Mouse (Mus musculus) B cell, adult 62 days (primary cell): ENCODE measurements around the gene Olfr690. TPM values are rescaled to one million over a fixed set of nuclear protein-coding genes. Genes with fewer than 3 reads are reported as not detected.

Experiments used
- total RNA-seq: library from RNA; stranded (reverse); gene quantifications from 4 replicates; pipeline ENCODE4 v1.2.4, GENCODE M21; 2023

The Olfr690 gene
- not detected in 4 replicates for total RNA-seq

DNA sequence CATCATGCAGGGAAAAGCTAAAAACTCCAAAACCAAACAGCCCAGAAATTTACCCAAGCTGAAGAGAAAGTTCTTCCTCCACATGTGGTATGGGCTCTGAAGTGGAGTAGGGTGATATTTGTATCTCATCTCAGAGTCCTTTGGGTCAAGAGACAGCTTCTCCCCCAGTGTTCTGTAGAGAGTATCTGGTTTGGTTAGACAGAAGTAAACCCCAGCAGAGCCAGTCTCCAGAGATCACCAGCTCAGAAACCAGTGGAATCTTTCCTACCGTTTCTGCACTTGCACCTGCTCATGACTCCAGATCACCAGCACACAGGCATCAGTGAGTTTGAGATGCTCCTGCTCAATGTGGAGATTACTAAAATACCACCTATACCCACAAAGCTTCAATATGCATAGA is at the start of gene Olfr690:
TSS of gene Olfr690 (minus strand) at position 101 of the 400 bp plus-strand sequence.

DNA sequence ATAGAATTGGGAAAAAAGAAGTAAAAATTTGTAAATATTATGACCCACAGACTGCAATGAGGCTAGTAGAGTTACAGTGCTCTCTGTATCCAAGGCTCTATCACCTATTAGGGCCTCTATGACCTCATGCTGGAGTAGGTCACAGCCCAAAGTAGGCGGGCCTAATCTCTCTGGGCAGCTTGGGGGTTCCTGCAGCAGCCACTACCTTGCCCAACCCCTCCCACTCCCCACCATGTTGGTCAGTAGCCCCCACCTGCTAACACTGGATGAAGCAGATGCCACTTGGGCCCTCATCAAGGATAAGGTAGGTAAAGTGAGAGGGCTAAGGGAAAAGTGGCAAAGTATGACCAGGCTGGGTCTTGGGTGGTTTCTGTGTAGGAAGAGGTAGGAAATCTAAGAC is 41.0 kb upstream of the Olfr690 start, which contains the start of gene Gm5901:
TSS of gene Gm5901 (plus strand) at position 173 of the 400 bp plus-strand sequence.

DNA sequence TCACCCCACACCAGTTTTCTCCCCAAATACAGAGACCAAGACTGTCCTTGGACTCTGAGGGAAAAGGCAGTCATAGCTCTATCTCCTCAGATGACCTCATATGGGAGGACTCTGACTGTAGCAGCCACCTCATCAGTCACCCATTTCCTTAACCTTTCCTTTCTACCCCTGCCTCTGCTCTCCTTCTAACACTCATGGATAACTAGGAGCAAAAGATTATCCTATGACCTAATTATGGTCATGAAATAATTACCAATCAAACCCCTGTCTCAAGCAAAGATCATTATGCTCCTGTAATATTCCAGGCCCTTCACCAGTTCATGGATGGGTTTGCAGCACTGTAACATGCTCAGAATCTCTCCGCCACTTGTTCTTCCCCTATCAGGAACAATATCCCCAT is 34.0 kb upstream of the Olfr690 start, which contains the start of gene Olfr692:
TSS of gene Olfr692 (plus strand) at position 301 of the 400 bp plus-strand sequence.

DNA sequence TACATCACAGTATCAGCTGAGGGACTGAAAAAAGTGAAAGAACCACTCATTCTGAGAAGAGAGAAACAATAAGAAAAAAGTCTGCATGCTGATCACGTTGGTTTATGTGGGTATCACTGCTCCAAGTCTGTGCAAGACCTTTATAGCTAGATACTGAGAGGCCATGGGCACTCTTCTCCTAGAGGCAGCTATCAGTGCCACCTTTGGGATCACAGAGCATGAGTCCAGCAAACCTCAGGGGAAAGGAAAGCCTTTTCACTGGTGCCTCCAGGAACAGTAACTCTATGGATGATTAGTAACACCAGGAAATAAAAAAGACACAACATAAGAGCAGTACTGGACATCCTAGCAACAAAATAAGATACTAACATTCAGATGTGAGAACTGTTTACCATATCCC is 8.3 kb upstream of the Olfr690 start, which contains the start of gene Olfr691:
TSS of gene Olfr691 (minus strand) at position 101 of the 400 bp plus-strand sequence.

DNA sequence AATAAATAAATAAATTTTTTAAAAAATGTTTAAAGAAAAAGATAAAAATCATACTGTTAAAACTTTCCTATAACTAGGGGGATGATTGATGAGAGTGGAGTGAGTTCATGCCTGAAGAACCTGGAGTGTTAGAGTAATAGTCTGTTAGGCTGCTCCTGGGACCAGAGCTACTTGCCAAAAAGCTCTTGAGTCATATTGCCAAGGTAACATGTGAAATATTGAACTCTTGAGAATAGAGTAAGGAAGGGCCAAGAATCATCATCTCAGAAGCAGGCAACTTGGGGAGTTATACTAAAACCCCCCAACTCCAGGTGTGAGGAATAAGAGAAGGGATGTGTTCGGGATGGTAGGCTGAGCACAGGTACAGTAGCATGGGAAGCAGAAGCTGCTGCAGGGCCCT is 23.0 kb downstream of the Olfr690 start, which contains the start of gene Olfr689:
TSS of gene Olfr689 (plus strand) at position 301 of the 400 bp plus-strand sequence.

DNA sequence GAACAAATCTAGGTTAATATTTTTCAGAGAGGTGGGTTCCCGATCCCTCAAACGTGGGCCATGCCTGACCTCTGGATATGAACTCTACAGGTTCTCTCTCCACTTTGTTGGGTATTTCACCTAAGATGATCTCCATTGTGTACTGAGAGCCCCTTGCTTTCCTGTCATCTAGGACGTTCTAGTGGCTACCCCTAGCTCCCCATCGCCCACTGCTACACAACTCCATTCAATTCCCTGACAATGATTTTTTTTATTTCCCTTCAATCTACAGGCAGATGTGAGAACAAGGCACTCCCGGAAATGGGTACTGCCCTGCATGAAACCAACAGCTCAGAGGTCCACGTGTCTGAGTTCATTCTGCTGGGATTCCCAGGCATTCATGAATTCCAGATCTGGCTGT is 46.1 kb downstream of the Olfr690 start, which contains the start of gene Olfr688:
TSS of gene Olfr688 (plus strand) at position 301 of the 400 bp plus-strand sequence.

Other genes starting within 250 kb of the Olfr690 start
- not detected in 4 replicates for gene Olfr680-ps1, start 241.3 kb downstream of the Olfr690 start, total RNA-seq
- gene Olfr681, start 217.3 kb downstream of the Olfr690 start, total RNA-seq: not detected in 4 replicates
- gene Olfr683, start 187.1 kb downstream of the Olfr690 start, total RNA-seq: not detected in 4 replicates
- gene Olfr684, start 170.5 kb downstream of the Olfr690 start, total RNA-seq: not detected in 4 replicates
- gene Olfr685, start 148.1 kb downstream of the Olfr690 start, total RNA-seq: not detected in 4 replicates
- gene Olfr686, start 126.6 kb downstream of the Olfr690 start, total RNA-seq: not detected in 4 replicates
- not detected in 4 replicates for gene Olfr688, start 46.0 kb downstream of the Olfr690 start, total RNA-seq
- gene Olfr689, start 22.9 kb downstream of the Olfr690 start, total RNA-seq: not detected in 4 replicates
- not detected in 4 replicates for gene Olfr691, start 8.2 kb upstream of the Olfr690 start, total RNA-seq
- not detected in 4 replicates for gene Olfr692, start 34.1 kb upstream of the Olfr690 start, total RNA-seq
- gene Gm5901, start 40.9 kb upstream of the Olfr690 start, total RNA-seq: not detected in 4 replicates
- gene Fam160a2, start 66.0 kb upstream of the Olfr690 start, total RNA-seq: 41.6 to 49.6 TPM (median 42.6 TPM) in 4 replicates
- gene Cnga4, start 70.5 kb upstream of the Olfr690 start, total RNA-seq: not detected in 4 replicates
- gene Cckbr, start 91.6 kb upstream of the Olfr690 start, total RNA-seq: not detected in 4 replicates
- not detected in 4 replicates for gene Cavin3, start 148.2 kb upstream of the Olfr690 start, total RNA-seq
- 20.3 to 24.9 TPM (median 21.6 TPM) in 4 replicates for gene Smpd1, start 220.3 kb upstream of the Olfr690 start, total RNA-seq
- gene Apbb1, start 247.5 kb upstream of the Olfr690 start, total RNA-seq: 3.0 to 6.0 TPM (median 4.4 TPM) in 4 replicates